Mouse (Mus musculus) lung, embryonic 15.5 days (tissue): Measurements from ENCODE around the gene Phf7. TPM values are rescaled to one million over a fixed set of nuclear protein-coding genes. Genes with fewer than 3 reads are reported as not detected.
A peak's percentile ranks its signal among the peaks of the same experiment; 100 is the strongest.

Source experiments
- ATAC-seq: fragments of 200-750 bp; cut with Nextera tagmentation; 2 replicates; pipeline ENCODE4 v1.8.0; 2017; ENCODE audit warnings: moderate number of reproducible peaks, borderline replicate concordance; ENCODE audit not compliant: low FRiP score, low TSS enrichment; ENCODE audit errors: extremely low read depth
- H3K27ac ChIP-seq: fragments of 300-500 bp; sonication (generic); 2 replicates; pipeline ENCODE4 v1.5.1; 2015; ENCODE audit warnings: moderate library complexity, mild to moderate bottlenecking, inconsistent platforms
- H3K27me3 ChIP-seq: fragments of 300-500 bp; sonication (generic); 2 replicates; pipeline ENCODE4 v1.6.1; 2015; ENCODE audit warnings: inconsistent platforms
- H3K36me3 ChIP-seq: fragments of 300-500 bp; sonication (generic); 2 replicates; pipeline ENCODE4 v1.6.1; 2015; ENCODE audit warnings: inconsistent platforms
- H3K4me1 ChIP-seq: fragments of 300-500 bp; sonication (generic); 2 replicates; pipeline ENCODE4 v1.6.1; 2015; ENCODE audit warnings: inconsistent platforms
- H3K4me2 ChIP-seq: fragments of 300-500 bp; sonication (generic); 2 replicates; pipeline ENCODE4 v1.6.1; 2015; ENCODE audit warnings: inconsistent platforms, mild to moderate bottlenecking, moderate library complexity
- H3K4me3 ChIP-seq: fragments of 300-500 bp; sonication (generic); 2 replicates; pipeline ENCODE4 v1.5.1; 2015; ENCODE audit warnings: mild to moderate bottlenecking, inconsistent platforms
- H3K9ac ChIP-seq: fragments of 300-500 bp; sonication (generic); 2 replicates; pipeline ENCODE4 v1.6.1; 2015; ENCODE audit warnings: inconsistent platforms
- H3K9me3 ChIP-seq: fragments of 300-500 bp; sonication (generic); 2 replicates; pipeline ENCODE4 v1.6.1; 2016; ENCODE audit warnings: inconsistent platforms
- WGBS: fragments of 180-500 bp; shearing (Covaris S2); methylation state at CpG from one replicate; pipeline ENCODE4 v1.1.7; 2015; 5-methylcytosine and 5-hydroxymethylcytosine counted together
- polyA plus RNA-seq: library from polyadenylated mRNA; unstranded; fragments of >200 nt; fragmentation: Nextera tagmentation; extraction: Ambion mirVana; gene quantifications from 2 replicates; pipeline ENCODE4 v1.2.1, GENCODE M21; 2015

The Phf7 gene
- polyA plus RNA-seq, 1 experiment from 2014 or later: 14.8 TPM

DNA sequence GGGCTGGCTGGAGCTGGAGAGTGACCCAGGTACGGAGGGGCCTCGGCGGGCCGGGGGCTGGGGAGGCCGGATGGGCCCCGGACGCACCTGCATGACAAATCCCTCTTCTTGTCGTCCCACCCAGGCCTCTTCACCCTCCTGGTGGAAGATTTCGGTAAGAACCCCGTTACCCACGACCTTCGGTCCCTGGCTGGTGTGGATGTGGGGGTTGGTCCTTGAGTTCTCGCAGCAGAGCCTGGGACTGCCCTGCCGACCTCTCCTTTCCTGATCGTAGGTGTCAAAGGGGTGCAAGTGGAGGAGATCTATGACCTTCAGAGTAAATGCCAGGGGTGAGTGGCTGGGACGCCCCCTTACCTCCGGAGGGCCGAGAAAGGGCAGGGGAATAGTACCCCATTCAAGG, 509 bp upstream of the Phf7 start:
- no peaks in the 10 kb centered on the region for H3K27me3 ChIP-seq
- H3K9ac ChIP-seq: peak overlapping the region; percentile 100
- peak overlapping the region; percentile 80 for H3K4me2 ChIP-seq
- H3K4me3 ChIP-seq: peak overlapping the region; percentile 100
- peaks cover 39% of the 10 kb centered on the region for H3K36me3 ChIP-seq
- H3K27ac ChIP-seq: peak overlapping the region; percentile 79
- WGBS: 1% methylated on average over 18 of the region's 18 CpGs
- no peaks in the 10 kb centered on the region for H3K9me3 ChIP-seq
- peaks cover 17% of the 10 kb centered on the region for H3K4me1 ChIP-seq
- no peak for ATAC-seq

DNA sequence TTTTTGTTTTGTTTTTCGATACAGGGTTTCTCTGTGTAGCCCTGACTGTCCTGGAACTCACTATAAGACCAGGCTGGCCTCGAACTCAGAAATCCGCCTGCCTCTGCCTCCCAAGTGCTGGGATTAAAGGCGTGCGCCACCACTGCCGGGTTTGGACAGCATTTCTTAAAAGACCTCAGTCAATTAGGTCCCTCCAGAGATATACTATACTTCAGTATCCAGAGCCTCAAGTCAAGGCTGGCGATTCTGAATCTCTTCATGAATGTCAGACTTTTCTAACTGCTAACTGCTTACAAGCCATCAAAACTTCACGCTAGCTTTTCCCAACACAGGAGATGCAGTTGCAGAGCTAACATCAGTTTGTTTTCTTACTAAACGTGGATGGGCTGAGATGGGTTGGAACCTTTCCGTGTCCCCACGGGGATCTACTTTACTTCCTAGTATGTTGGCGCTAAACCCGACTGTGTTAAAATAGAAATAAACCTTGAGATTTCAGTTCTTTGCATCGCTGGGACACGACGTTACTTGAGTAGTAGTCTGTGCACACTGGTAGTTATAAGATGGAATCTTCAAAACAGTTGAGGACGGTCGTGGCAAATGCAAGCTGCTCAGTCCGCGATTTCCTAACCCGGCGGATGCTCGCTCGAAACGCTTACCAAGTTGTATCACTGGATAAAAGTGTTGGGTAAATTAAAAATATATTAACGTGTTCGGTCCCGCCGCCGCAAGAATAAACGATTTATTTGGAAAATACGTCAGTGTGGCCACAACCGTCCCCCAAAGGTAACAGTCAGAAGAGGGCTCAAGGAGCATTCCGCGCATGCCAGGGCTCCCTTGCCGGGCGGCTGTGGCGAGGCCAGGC, 664 bp downstream of the Phf7 start:
- peak; percentile 90 for ATAC-seq

DNA sequence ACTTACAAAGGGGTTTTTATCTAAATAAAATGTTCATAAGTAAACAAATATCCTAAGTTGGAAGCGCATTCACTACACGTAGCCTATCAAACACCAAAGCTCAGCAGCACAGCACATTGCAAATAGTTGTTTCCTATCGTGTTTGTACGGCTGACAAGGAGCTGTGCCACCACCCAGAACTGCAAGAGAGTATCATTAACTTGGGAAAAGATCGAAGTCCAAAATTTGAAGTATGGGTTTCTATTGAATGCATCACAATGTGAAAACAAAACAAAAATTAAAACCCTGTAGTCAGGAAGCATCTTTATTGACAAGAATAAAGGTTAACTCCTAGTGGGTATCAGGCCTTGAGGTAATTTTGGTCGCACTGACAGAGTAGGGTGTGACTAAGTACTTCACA, 2.7 kb downstream of the Phf7 start:
- no peaks in the 10 kb centered on the region for H3K9me3 ChIP-seq
- H3K4me2 ChIP-seq: no peak overlapping the region
- H3K27me3 ChIP-seq: no peaks in the 10 kb centered on the region
- H3K4me1 ChIP-seq: peaks cover 17% of the 10 kb centered on the region
- WGBS: 85% methylated on average over 6 of the region's 6 CpGs
- no peak overlapping the region for H3K4me3 ChIP-seq
- no peak overlapping the region for H3K27ac ChIP-seq
- no peak overlapping the region for H3K9ac ChIP-seq
- no peak for ATAC-seq
- H3K36me3 ChIP-seq: peaks cover 7% of the 10 kb centered on the region

More for the DNA sequence above, 664 bp downstream of the Phf7 start:
- Histone ChIP-seq H3K9me3 (no peaks in the 10 kb centered on the region), H3K27me3 (no peaks in the 10 kb centered on the region), H3K4me3 (peak overlapping the region; percentile 100), H3K4me1 (peaks cover 17% of the 10 kb centered on the region), H3K9ac (peak overlapping the region; percentile 100), H3K4me2 (peak overlapping the region; percentile 80), H3K36me3 (peaks cover 28% of the 10 kb centered on the region), H3K27ac (peak overlapping the region; percentile 97)
- 15% methylated on average over 38 of the region's 38 CpGs for WGBS

DNA sequence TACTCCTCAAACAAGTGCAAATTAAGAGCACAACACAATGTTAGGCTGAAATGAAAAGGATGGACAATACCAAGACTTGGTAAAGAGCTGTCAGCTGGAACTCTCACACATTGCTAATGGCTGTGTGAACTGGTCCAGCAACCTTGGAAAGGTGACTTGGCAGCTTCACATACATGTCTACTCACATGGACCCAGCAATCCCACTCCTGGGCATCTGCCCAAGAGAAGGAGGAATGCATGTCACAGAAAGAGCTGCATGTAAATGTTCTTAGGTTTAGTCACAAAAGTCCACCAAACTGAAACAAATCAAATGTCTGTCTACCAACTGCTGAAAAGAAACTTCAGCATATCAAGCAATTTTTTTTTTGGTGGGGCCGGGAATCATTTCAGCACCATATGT, 5.2 kb downstream of the Phf7 start:
- Histone ChIP-seq H3K9me3 (no peaks in the 10 kb centered on the region), H3K4me2 (no peak overlapping the region), H3K4me3 (no peak overlapping the region), H3K4me1 (peaks cover 5% of the 10 kb centered on the region), H3K27ac (no peak overlapping the region), H3K27me3 (no peaks in the 10 kb centered on the region), H3K36me3 (no peaks in the 10 kb centered on the region), H3K9ac (no peak overlapping the region)
- 80% methylated on average over 1 of the region's 1 CpGs for WGBS
- no peak for ATAC-seq

DNA sequence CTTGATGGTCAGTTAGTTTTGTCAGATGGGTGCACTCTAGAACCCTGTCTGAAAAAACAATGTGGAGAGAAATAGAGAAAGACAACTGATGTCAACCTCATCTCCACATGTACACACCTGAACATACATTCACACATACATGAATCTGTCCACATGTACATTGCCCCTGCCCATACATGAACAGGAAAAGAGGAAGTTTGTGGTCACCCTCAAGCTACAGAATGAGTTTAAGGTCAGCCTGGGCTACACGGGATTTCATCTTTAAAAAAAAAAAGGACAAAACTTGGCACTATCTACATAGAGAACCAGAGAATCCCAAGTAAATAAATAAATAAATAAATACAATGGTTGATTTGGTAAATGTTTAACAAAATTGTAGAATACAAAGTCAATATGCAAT, 6.3 kb downstream of the Phf7 start:
- ATAC-seq: no peak
- Histone ChIP-seq H3K9me3 (no peaks in the 10 kb centered on the region), H3K4me2 (no peak overlapping the region), H3K4me3 (no peak overlapping the region), H3K4me1 (no peaks in the 10 kb centered on the region), H3K27me3 (no peaks in the 10 kb centered on the region), H3K27ac (no peak overlapping the region), H3K36me3 (no peaks in the 10 kb centered on the region), H3K9ac (no peak overlapping the region)
- 66% methylated on average over 1 of the region's 1 CpGs for WGBS

DNA sequence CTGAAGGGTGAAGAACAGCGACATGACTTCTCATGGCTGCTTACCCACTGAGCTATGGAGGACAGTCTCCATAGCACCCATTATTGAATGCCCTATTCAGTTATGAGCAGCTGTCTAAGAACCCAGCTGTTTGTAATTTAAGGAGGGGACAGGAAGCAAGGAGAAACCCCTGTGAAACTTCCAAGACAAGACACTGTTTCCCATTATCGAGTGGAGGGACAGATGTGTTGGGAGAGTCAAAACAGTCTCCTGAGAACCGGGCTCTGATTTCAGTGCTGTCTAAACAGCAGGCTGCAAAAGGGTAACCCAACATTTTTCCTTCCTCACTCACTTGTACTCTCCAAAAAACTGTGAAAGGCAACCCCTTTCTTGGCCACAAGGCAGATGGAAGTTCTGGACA, 10.6 kb downstream of the Phf7 start:
- Histone ChIP-seq H3K27me3 (no peaks in the 10 kb centered on the region), H3K9ac (no peak overlapping the region), H3K4me1 (no peaks in the 10 kb centered on the region), H3K9me3 (no peaks in the 10 kb centered on the region), H3K27ac (no peak overlapping the region), H3K36me3 (no peaks in the 10 kb centered on the region), H3K4me2 (no peak overlapping the region), H3K4me3 (no peak overlapping the region)
- ATAC-seq: no peak
- WGBS: 65% methylated on average over 3 of the region's 3 CpGs

DNA sequence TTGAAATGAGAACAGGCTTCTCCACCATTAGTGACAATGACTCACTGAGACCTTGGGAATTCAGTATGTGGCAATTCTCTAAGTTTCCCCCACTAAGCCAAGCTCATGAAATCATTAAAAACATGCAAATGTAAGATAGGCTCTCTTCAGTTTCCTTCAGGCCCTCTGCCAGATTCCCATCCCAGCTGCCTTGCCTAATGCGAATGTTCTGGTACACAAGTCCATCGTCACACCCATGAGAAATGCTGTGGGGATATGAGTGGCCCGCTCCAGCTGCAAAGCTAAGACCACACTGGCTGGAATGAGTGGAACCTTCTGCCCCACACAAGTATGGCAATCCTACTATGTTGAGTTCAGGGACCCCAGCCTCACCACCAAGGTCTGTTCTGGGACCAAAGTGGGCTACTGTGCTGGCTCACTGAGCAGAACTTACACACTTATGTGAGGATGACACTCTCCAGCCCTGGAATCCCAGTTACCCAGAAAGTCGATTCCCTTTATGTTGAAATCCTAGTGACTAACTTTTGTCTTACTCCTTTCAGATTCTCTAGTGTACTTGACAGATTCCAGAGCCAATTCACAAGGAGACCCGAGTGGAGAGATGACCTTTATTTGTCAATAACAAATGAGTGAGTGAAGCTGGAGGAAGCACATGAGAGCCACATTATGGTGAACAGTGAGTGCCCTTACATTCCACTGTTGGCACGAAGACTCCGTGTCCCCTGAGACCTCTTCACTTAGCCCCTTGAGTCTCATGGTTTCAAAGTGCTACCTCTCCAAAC, 13.8 kb downstream of the Phf7 start:
- Histone ChIP-seq H3K4me3 (no peak overlapping the region), H3K4me1 (peaks cover 4% of the 10 kb centered on the region; the same call in 1 of the 2 replicates), H3K4me2 (no peak overlapping the region), H3K27me3 (no peaks in the 10 kb centered on the region), H3K36me3 (no peaks in the 10 kb centered on the region), H3K27ac (no peak overlapping the region), H3K9ac (no peak overlapping the region), H3K9me3 (no peaks in the 10 kb centered on the region)
- no peak for ATAC-seq
- WGBS: 65% methylated on average over 7 of the region's 7 CpGs

DNA sequence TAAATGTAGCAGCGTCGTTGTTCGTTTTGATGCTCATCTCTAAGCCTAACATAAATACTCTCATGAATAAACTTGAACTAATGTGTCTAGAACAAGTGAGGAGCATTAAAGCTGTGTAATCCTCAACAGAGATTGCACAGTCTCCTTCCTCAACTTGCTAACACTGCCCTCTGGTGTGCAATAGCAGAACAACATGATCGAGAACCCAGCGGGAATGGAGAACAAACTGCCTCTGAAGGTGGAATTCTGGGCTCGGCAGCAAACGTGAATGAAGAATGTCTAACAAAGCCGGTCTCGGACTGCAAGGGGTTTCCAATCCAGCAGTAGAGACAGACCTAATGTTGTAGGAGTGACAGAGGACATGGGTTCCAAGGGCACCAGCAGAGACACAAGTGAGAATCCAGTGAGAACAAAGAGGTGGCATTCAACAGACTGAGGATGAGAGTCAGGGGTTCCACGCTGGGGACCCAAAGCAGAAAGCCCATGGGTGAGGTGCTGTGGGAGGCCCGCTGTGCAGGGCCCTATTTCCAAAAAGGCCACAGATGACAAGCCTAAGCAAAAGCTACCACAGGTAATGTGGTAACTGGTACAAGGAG, 17.0 kb downstream of the Phf7 start:
- peaks cover 28% of the 10 kb centered on the region; the same call in 1 of the 2 replicates for H3K4me1 ChIP-seq
- H3K27me3 ChIP-seq: no peaks in the 10 kb centered on the region
- no peak overlapping the region for H3K4me3 ChIP-seq
- no peak overlapping the region for H3K4me2 ChIP-seq
- H3K9ac ChIP-seq: peak overlapping the region; percentile 6; the same call in 1 of the 2 replicates
- H3K9me3 ChIP-seq: no peaks in the 10 kb centered on the region
- WGBS: 14% methylated on average over 11 of the region's 11 CpGs
- H3K27ac ChIP-seq: peak overlapping the region; percentile 71
- H3K36me3 ChIP-seq: no peaks in the 10 kb centered on the region
- peak; percentile 10; the same call in 1 of the 2 replicates for ATAC-seq

DNA sequence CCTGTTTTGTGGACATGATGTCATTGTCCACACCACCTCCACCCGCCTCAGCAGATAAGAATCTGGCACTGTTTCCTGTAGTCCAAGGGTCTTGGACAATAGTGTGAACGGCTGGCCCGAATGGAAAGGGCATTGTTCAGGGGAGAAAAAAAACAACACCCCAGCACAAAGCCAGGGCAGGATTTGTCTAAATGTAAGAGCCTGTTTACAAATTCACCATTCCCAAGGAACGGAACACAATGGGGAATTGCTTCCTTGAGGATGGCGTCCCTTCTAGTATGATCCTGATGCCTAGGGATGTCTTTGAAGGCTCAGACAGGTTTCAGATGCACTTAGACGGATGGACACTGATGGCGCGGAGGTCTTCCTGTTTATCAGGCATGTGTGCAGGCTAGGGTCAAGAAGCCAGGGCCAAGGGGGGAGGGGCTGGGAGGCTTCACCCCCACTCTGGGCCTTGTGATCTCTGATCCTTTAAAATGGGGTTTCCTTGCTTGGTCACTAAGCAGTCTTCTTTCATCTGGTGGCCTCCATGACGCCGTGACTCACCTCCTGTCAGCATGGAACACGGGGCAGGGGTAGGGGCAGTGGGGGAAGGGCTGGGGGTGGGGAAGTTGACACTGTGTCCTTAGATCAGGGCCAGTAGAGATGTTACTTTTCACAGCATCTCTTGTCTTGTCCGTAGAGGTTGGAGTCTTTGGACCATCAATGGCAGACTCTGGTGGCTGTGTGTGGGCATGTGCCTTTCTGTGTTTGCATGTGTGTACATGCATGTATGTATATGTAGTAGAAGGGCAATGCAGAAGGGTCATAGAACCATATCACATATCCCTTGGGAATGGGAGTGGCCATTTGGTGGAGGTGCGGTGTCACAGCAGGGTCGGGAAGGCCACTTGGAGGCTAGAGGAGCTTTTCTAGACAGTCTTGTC, 17.8 kb downstream of the Phf7 start:
- peaks cover 35% of the 10 kb centered on the region; the same call in 1 of the 2 replicates for H3K4me1 ChIP-seq
- H3K27me3 ChIP-seq: no peaks in the 10 kb centered on the region
- ATAC-seq: peak; percentile 64
- no peak overlapping the region for H3K4me3 ChIP-seq
- no peak overlapping the region for H3K9ac ChIP-seq
- 71% methylated on average over 14 of the region's 14 CpGs for WGBS
- H3K36me3 ChIP-seq: no peaks in the 10 kb centered on the region
- no peaks in the 10 kb centered on the region for H3K9me3 ChIP-seq
- H3K4me2 ChIP-seq: no peak overlapping the region
- H3K27ac ChIP-seq: peak overlapping the region; percentile 71

DNA sequence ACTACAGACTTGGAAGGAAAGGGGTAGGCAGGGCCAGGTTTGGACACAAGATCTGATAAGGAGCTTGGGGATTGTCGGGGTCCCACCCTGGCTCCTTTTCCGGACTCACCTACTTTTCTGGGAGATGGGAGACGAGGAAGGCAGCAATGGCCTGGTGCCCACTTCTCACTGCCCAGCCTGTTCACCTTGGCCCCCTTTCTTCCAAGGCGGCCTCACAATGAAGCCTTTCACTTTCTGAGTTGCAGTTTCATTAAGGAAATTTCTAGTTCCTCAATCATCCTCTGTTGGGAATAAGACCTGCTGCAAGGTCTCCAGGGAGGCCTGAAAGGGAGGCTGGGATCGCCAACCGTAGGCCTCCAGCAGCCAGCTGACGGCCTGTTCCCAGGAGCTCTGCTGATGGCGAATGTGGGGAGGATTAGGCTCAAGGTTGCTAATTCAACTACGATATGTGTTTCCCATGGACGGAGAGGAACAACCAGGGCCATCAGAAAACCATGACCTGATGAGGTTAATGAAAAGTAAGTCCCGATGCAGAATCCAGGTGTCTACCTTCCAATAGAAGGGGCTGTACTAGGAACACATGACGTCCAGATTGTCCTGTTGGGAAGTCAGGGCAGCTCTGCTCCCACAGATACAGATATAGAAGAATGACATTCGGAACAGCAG, 18.6 kb downstream of the Phf7 start:
- Histone ChIP-seq H3K9ac (no peak overlapping the region), H3K9me3 (no peaks in the 10 kb centered on the region), H3K27ac (peak overlapping the region; percentile 65), H3K4me3 (no peak overlapping the region), H3K36me3 (no peaks in the 10 kb centered on the region), H3K4me1 (peaks cover 43% of the 10 kb centered on the region), H3K4me2 (no peak overlapping the region), H3K27me3 (no peaks in the 10 kb centered on the region)
- no peak for ATAC-seq
- 66% methylated on average over 13 of the region's 13 CpGs for WGBS

DNA sequence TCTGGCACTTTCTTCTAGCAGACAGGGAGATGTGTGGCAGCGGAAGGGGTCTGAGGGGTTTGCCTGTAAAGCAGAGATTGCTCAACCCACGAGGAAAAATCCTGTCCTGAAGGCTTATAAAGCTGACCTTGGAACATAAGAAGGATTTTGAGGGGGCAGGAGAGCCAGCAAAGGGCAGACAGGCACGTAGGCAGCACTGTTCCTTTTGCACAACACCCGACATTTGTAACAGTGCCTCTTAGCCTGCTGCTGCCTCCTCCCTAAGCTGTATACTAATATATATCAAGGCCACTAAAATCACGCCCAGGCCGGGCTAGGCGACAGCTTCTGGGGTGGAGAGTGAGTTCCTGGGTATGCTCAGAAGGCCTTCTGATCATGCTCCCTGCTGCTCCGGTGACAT, 20.7 kb downstream of the Phf7 start:
- peaks cover 56% of the 10 kb centered on the region for H3K4me1 ChIP-seq
- ATAC-seq: no peak
- 60% methylated on average over 8 of the region's 8 CpGs for WGBS

More for the DNA sequence above, 20.7 kb downstream of the Phf7 start:
- peak overlapping the region; percentile 50 for H3K27ac ChIP-seq
- H3K9ac ChIP-seq: no peak overlapping the region
- no peaks in the 10 kb centered on the region for H3K36me3 ChIP-seq
- no peak overlapping the region for H3K4me3 ChIP-seq
- no peaks in the 10 kb centered on the region for H3K27me3 ChIP-seq
- H3K9me3 ChIP-seq: no peaks in the 10 kb centered on the region
- no peak overlapping the region for H3K4me2 ChIP-seq
